In genomic region chr15:102950877-102951276, GRCm38 (mm10) we compare ENCODE assay signal across 25 mouse cellular contexts. TPM values are rescaled to one million over a fixed set of nuclear protein-coding genes. Genes with fewer than 3 reads are reported as not detected.
"Had no signal": no experiment of that assay in that cellular context is flagged by ENCODE, and none has a peak within 500 bp of the region (broad histone marks: within the 10 kb centered on the region; RNA-seq: fewer than 3 reads in every experiment).

No protein-coding gene starts in this region.

- H3K4me1 ChIP-seq: liver, embryonic 15.5 days; midbrain, embryonic 13.5 days; stomach, embryonic 15.5 days had no signal

- ATAC-seq: intestine, embryonic 16.5 days; lung, postnatal 0 days; midbrain, embryonic 13.5 days had no signal

- H3K36me3 ChIP-seq: liver, embryonic 15.5 days; midbrain, embryonic 13.5 days; stomach, embryonic 15.5 days had no signal

- DNase-seq: kidney, adult 8-10 months; kidney, postnatal 4 days; left cerebral cortex, postnatal 4 days; lung, adult 2 months; lung, postnatal 4 days; retina, postnatal 1 day; right cerebral cortex, postnatal 4 days; spleen, adult 18-20 months; thymus, adult 2 months; thymus, postnatal 25 days had no signal

- H3K9me3 ChIP-seq: liver, embryonic 15.5 days; megakaryocyte, embryonic 14.5 days; midbrain, embryonic 13.5 days; stomach, embryonic 15.5 days had no signal

- H3K27ac ChIP-seq: kidney, postnatal 0 days; layer of hippocampus, adult 2 months; liver, embryonic 15.5 days; midbrain, embryonic 13.5 days; stomach, embryonic 15.5 days had no signal

- H3K4me2 ChIP-seq: liver, embryonic 11.5 days; liver, embryonic 15.5 days; midbrain, embryonic 13.5 days; stomach, embryonic 15.5 days had no signal

- H3K9ac ChIP-seq: liver, embryonic 15.5 days; midbrain, embryonic 13.5 days; stomach, embryonic 15.5 days had no signal

- H3K4me3 ChIP-seq: layer of hippocampus, adult 2 months; liver, embryonic 15.5 days; megakaryocyte, embryonic 14.5 days; midbrain, embryonic 13.5 days; stomach, embryonic 15.5 days had no signal

RNA-seq across cellular contexts. Expression of gene Hoxc11, which starts 3.4 kb away (rescaled TPM):
- total RNA-seq: layer of hippocampus, adult 2 months; layer of hippocampus, postnatal 14 days; left cerebral cortex, adult 18-20 months; left cerebral cortex, postnatal 10 days; left cerebral cortex, postnatal 4 days; midbrain, postnatal 0 days had no signal
- polyA plus RNA-seq: liver, embryonic 11.5 days; liver, embryonic 15.5 days; lung, adult 2 months; lung, postnatal 0 days; midbrain, embryonic 13.5 days; midbrain, postnatal 0 days; testis, adult 2 months had no signal

RNA-seq across cellular contexts. Expression of gene Hoxc12, which starts 14.3 kb away (rescaled TPM):
- total RNA-seq: layer of hippocampus, adult 2 months; layer of hippocampus, postnatal 14 days; left cerebral cortex, adult 18-20 months; left cerebral cortex, postnatal 10 days; left cerebral cortex, postnatal 4 days; midbrain, postnatal 0 days had no signal
- polyA plus RNA-seq: intestine, embryonic 16.5 days; kidney, postnatal 0 days; liver, embryonic 11.5 days; liver, embryonic 15.5 days; lung, adult 2 months; lung, postnatal 0 days; midbrain, embryonic 13.5 days; midbrain, postnatal 0 days; stomach, embryonic 15.5 days; testis, adult 2 months; thymus, adult 2 months; urinary bladder, adult 2 months had no signal

RNA-seq across cellular contexts. Expression of gene Hoxc10, which starts 15.7 kb away (rescaled TPM):
- total RNA-seq: layer of hippocampus, adult 2 months; layer of hippocampus, postnatal 14 days; left cerebral cortex, adult 18-20 months; left cerebral cortex, postnatal 10 days; left cerebral cortex, postnatal 4 days; midbrain, postnatal 0 days had no signal
- polyA plus RNA-seq: liver, embryonic 15.5 days; lung, adult 2 months; lung, postnatal 0 days; midbrain, embryonic 13.5 days; midbrain, postnatal 0 days had no signal

RNA-seq across cellular contexts. Expression of gene Hoxc5, which starts 16.4 kb away (rescaled TPM):
- total RNA-seq: layer of hippocampus, adult 2 months; layer of hippocampus, postnatal 14 days; left cerebral cortex, adult 18-20 months; left cerebral cortex, postnatal 10 days; left cerebral cortex, postnatal 4 days had no signal
- polyA plus RNA-seq: lung, postnatal 0 days; midbrain, postnatal 0 days had no signal

RNA-seq across cellular contexts. Expression of gene Hoxc9, which starts 25.4 kb away (rescaled TPM):
- total RNA-seq: layer of hippocampus, adult 2 months; layer of hippocampus, postnatal 14 days; left cerebral cortex, adult 18-20 months; left cerebral cortex, postnatal 10 days; left cerebral cortex, postnatal 4 days; midbrain, postnatal 0 days had no signal
- polyA plus RNA-seq: liver, embryonic 15.5 days; lung, adult 2 months; lung, postnatal 0 days; midbrain, embryonic 13.5 days; midbrain, postnatal 0 days had no signal
